Mouse (Mus musculus) T-helper 1 cell (primary cell): ENCODE data around the gene Trpc2.
"Not testable (repeated sequence)": the region's sequence is repeated elsewhere in the genome, so short reads cannot be mapped to it uniquely, and the experiment has no call there.

Source experiments
- in situ Hi-C: fragments of 300-600 bp; cut with MboI, MseI; formaldehyde crosslinking; loops from one replicate; pipeline ENCODE4 v1.15.1; 2025; ENCODE audit warnings: high pct_unique_total_duplicates

The Trpc2 gene

DNA sequence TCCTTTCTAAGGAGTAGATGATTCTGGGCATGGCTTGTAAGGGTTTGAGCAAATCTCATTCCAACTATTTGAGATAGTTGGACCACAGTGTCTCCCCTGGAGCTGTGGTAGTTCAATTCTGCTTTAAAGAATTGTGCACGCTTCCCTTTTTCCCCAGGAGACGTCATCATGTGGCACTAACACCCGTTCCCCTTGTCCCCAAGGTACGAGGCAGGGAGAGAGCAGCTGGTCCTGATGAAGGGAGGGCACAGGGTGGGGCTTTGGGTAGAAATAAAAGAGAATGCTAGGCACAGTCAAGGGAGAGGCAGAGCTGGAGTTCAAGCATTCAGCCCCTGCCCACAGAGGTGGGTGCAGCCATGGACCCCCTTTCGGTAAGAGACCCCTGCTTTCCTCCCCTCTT, at the start of gene Trpc2:
Gene Trpc2, plus strand, starts transcription at position 301 of the 400 bp plus-strand sequence.
- in situ Hi-C loops: loop anchor here (5.0 kb wide), 1 partner anchor 156 kb away; no protein-coding TSS in a partner anchor

DNA sequence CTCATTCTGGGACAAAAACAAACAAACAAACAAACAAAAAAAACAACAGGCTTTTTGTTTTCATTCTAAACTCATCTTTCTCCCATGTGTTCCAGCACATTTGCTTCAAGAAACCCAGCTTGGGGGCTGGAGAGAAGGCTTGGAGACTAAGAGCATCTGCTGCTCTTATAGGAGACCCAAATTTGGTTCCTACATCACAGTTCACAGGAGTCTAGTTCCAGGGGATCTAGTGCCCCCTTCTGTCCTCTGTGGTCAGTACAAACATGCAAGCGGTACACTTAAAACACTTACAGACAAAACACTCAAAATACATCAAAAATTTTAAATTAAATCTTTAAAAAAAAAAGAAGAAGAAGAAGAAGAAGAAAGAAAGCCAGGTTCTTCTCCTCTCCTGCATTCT, 48.0 kb upstream of the Trpc2 start:
- in situ Hi-C loops: no loop called here

DNA sequence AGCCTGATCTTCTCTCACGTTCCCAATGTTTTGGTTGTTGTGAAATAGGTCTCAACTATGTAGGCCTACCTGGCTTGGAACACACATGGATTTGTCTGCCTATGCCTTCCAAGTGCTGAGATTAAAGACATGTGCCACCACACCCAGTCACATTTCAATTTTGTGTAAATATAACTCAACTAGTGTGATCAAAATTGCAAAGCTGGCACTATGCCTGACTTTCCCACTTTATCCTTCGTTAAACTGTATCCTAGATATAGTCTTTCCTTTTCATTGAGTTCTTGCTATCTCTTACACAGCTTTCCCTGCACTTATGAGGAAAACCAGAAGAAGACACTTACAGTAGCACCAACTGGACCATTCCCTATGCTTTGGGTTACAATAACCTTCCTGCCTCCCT, 47.4 kb upstream of the Trpc2 start:
- in situ Hi-C loops: no loop called here

DNA sequence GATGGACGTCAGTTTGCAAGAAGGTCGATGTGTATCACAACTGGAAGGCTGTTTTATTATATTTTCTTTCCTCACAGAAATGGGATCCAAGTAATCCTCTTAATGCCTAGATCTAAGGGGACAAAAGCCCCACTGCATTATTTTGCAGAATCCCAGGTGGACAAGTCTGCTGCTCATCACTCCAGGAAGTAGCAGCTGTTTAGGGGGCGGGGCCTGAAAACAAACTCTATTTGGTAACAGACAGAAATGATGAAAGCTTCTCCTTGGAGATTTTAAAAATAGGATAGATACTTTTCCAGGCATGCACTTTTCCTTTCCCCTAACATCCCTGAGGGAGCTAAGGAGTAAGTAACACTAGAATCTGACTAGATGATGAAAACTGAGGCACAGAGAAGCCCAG, 45.6 kb upstream of the Trpc2 start:
- in situ Hi-C loops: no loop called here

- in situ Hi-C loops: no loop called here
These were observed 40.6 kb upstream of the Trpc2 start for GRCm38 (mm10) chr7:102042314-102042713.

DNA sequence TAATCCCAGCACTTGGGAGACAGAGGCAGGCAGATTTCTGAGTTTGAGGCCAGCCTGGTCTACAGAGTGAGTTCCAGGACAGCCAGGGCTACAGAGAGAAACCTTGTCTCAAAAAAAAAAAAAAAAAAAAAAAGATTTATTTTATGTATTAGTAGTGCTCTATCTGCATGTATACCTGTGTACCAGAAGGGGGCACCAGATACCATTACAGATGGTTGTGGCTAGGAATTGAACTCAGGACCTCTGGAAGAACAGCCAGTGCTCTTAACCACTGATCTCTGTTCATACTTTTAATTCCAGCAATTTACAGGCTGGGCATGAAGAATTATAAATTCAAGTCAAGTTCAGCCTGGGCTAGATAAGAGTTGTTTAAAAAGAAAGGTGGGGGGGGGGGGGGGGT, 34.4 kb upstream of the Trpc2 start:
- in situ Hi-C loops: not testable (repeated sequence)

- in situ Hi-C loops: no loop called here
These were observed 21.6 kb upstream of the Trpc2 start for GRCm38 (mm10) chr7:102061353-102061752.

- in situ Hi-C loops: no loop called here
These were observed 20.7 kb upstream of the Trpc2 start for GRCm38 (mm10) chr7:102062203-102062602.

GRCm38 (mm10) chr7:102063891-102064290, 19.0 kb upstream of the Trpc2 start:
- in situ Hi-C loops: no loop called here

- in situ Hi-C loops: no loop called here
These were observed 18.3 kb upstream of the Trpc2 start for GRCm38 (mm10) chr7:102064655-102065045.

GRCm38 (mm10) chr7:102065046-102065891, 17.6 kb upstream of the Trpc2 start, which contains the start of the genes Rnf121, Xndc1 and Xntrpc:
Gene Rnf121 (minus strand): TSS chr7:102065469.
Gene Xndc1 (plus strand): TSS chr7:102065511.
Gene Xntrpc (plus strand): TSS chr7:102065713.
- in situ Hi-C loops: no loop called here

GRCm38 (mm10) chr7:102066363-102066762, 16.6 kb upstream of the Trpc2 start:
- in situ Hi-C loops: no loop called here

DNA sequence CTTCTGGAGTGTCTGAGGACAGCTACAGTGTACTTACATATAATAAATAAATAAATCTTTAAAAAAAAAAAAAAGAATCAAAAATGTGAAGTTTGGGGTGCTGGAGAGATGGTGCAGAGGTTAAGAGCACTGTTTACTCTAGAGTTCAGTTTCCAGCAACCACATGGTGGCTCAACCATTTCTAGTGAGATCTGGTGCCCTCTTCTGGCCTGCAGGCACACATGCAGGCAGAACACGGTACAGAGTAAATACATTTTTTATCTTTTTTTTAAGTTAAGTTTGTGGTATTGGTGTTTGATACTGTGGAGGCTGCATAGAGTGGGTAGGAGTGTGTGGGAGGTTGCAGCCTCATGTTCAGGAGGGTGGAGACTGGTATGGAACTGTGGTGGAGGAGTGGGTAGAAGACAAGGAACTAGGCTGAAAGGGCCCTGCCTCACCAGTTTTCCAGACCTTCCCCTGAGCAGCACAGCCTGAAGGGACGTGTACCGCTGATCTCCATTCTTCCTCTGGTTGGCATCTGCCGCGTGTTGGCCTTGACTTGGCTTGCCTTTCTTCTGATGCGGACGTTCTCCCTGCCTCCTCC, 6.1 kb upstream of the Trpc2 start:
- in situ Hi-C loops: loop anchor here (5.0 kb wide), 1 partner anchor 415 kb away; the partner anchor contains the start of gene Clpb

DNA sequence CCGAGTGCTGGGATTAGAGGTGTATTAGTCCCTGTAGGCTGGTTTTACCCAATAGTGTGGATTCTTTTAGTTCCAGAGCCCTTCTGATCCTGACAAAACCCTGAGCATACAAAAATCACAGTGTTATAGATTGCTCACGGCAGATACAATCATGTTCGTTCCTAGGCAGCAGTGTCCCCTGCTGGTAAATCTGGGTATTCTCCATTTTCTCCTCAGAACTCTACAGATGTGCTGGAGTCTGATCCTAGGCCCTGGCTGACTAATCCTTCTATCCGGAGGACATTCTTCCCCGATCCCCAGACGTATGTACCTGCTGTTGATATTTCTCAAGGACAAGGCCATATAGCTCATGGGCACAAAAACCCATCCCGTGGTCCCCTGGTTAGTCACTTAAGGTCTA, 4.4 kb upstream of the Trpc2 start:
- in situ Hi-C loops: loop anchor here (5.0 kb wide), 1 partner anchor 416 kb away; the partner anchor contains the start of gene Clpb

GRCm38 (mm10) chr7:102080311-102080710, 2.6 kb upstream of the Trpc2 start:
- in situ Hi-C loops: loop anchor here (5.0 kb wide), 1 partner anchor 153 kb away; no protein-coding TSS in a partner anchor

DNA sequence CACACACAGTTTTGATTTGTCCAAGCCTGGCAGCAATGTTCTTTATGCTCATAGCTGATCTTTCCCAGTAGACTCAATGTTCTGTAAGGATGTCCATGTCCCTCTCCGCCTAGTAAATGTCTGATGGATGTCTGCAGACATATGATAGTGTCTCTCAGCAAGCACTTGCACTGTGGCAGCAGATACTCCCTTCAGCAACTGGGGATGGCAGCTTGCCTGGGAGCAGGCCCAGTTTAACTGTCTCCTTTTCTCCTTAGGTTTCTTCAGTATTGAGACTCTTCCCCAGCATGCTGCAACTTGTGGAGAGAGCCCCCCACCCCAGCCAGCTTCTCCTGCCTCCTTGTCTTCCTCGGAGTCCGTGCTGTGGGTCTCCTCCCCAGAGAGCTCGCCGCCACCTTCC, 1.1 kb upstream of the Trpc2 start:
- in situ Hi-C loops: loop anchor here (5.0 kb wide), 1 partner anchor 154 kb away; no protein-coding TSS in a partner anchor

GRCm38 (mm10) chr7:102084041-102084696, 1.3 kb downstream of the Trpc2 start:
- in situ Hi-C loops: loop anchor here (5.0 kb wide), 1 partner anchor 157 kb away; no protein-coding TSS in a partner anchor

GRCm38 (mm10) chr7:102087336-102087735, 4.4 kb downstream of the Trpc2 start:
- in situ Hi-C loops: no loop called here

DNA sequence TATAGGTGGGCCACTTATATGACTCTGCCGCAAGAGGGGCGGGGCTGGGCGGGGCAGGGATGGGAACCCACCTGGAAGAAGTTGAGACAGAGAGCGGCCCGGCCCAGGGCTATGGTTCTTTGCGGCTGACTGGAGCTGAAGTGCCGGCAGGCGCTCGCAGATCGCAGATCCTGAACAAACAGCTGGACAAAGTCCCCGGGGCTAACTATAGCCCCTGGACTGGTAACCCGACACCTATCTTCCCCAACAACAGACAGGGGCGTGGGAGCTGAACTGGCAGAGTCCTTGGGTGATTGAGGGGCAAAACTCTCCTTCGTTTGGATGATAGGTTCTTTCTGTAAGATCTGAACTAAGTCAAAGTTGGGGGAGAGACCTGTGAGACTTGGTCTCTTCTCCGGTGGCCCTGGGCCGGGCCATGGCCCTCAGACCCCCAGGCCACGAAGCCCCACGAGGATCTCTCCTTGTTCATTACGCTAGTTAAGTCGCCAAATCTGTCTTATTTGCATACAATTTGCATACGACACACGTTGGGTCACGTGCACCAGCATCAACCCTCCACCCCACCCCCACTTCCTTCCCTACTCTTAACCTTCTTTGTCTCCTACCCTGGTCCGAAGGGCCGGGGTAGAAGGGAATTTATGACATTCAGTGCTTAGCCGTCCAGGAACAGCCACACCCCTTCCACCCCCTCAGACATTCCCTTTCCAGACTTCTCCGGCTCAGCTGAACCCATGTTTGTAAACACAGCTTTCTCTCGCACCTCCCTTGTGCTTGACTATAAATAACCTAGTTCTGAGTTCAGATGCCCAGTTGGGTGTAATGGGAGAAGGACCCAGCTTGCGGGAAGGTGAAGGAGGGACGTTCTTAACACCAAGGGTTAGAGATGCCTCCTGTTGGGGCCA, 17.1 kb downstream of the Trpc2 start:
- in situ Hi-C loops: no loop called here

DNA sequence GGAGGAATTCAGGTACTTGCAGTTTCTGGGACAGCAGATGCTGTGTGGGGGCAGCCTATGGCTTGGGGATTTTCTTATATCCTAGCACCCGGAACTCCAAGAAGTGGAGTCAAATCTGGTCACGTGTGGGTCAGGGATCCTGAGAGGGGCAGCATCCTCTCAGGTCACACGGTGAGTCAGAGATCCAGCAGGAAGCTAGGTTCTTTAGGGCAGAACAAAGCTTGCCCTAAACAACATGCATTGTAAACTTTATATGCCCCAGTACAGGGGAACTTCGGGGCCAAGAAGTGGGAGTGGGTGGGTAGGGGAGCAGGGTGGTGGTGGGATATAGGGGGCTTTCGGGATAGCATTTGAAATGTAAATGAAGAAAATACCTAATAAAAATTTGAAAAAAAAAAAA, 18.0 kb downstream of the Trpc2 start:
- in situ Hi-C loops: no loop called here

- in situ Hi-C loops: no loop called here
These were observed 18.6 kb downstream of the Trpc2 start, which contains the start of gene Art1 for GRCm38 (mm10) chr7:102101487-102101886. Gene Art1 (plus strand): TSS chr7:102101743.
